In the genomic region with DNA sequence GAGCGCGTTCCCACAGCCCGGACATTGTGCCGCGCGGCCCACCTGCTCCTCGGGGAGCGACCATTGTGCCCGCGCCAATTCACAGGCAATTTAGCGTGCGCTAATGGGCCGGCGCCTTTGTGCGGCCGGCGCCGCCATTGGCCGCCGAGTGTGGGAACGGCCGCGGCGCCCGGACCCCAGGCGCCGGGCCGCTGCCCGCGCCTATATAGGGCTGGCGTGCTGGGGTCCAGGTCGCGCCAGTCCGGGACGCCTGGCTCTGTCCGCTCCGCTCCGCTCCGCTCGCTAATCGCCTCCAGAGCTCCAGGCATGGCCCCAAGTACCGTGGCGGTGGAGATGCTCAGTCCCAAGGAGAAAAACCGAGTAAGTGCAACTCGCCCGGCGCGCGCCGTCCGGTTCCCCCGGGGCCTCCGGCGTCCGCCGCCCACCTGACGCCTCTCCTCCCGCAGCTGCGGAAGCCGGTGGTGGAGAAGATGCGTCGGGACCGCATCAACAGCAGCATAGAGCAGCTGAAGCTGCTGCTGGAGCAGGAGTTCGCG, we compare ENCODE assay signal across 8 mouse cellular contexts. TPM values are rescaled to one million over a fixed set of nuclear protein-coding genes. Genes with fewer than 3 reads are reported as not detected.
A peak's percentile ranks its signal among the peaks of the same experiment; 100 is the strongest.
DNase-seq lines count a peak whose midpoint lies in the region; ATAC-seq lines count a peak whose summit lies in the region.

A gene (plus strand): TSS at position 234 of the 536 bp plus-strand sequence.

- ATAC-seq in hindbrain, embryonic 11.5 days (ENCODE audit: low FRiP score) = peak; percentile 80
- ATAC-seq in limb, embryonic 11.5 days (ENCODE audit: insufficient number of reproducible peaks, low FRiP score, low TSS enrichment, low read depth) = no peak

- H3K27me3 ChIP-seq in hindbrain, embryonic 11.5 days (ENCODE audit: control insufficient read depth, insufficient read depth, low read length) = peaks cover 15% of the 10 kb centered on the region
- peaks cover 58% of the 10 kb centered on the region for H3K27me3 ChIP-seq in limb, embryonic 11.5 days (ENCODE audit: control insufficient read depth, insufficient read depth, low read length)

- H3K36me3 ChIP-seq in hindbrain, embryonic 11.5 days (ENCODE audit: control insufficient read depth, insufficient read depth, low read length) = no peaks in the 10 kb centered on the region
- no peaks in the 10 kb centered on the region for H3K36me3 ChIP-seq in limb, embryonic 11.5 days (ENCODE audit: control insufficient read depth, insufficient read depth, low read length)

- peak within 1 kb of the TSS; percentile 79 for H3K4me2 ChIP-seq in hindbrain, embryonic 11.5 days (replicated peaks; ENCODE audit: low read depth, low read length)
- H3K4me2 ChIP-seq in limb, embryonic 11.5 days (ENCODE audit: low read depth, severe bottlenecking) = peak within 1 kb of the TSS; percentile 51

- H3K4me3 ChIP-seq in hindbrain, embryonic 11.5 days (ENCODE audit: low read depth, low read length) = peak within 1 kb of the TSS; percentile 84
- peak within 1 kb of the TSS; percentile 37 for H3K4me3 ChIP-seq in limb, embryonic 11.5 days (ENCODE audit: low read depth, low read length)

- H3K27ac ChIP-seq in hindbrain, embryonic 11.5 days (ENCODE audit: low read depth, low read length) = peak within 1 kb of the TSS; percentile 98
- no peak within 1 kb of the TSS for H3K27ac ChIP-seq in limb, embryonic 11.5 days (replicated peaks; ENCODE audit: low read depth, low read length)

- H3K9me3 ChIP-seq in hindbrain, embryonic 11.5 days (ENCODE audit: control insufficient read depth, low read length) = no peaks in the 10 kb centered on the region
- no peaks in the 10 kb centered on the region for H3K9me3 ChIP-seq in limb, embryonic 11.5 days (ENCODE audit: control insufficient read depth, low read length)

- peak within 1 kb of the TSS; percentile 97 for H3K9ac ChIP-seq in hindbrain, embryonic 11.5 days (ENCODE audit: low read depth, low read length)
- peak within 1 kb of the TSS; percentile 47; the same call in 1 of the 2 replicates for H3K9ac ChIP-seq in limb, embryonic 11.5 days (ENCODE audit: low read length)

- peaks cover 37% of the 10 kb centered on the region for H3K4me1 ChIP-seq in hindbrain, embryonic 11.5 days (replicated peaks; ENCODE audit: control insufficient read depth, insufficient read depth, low read length)
- H3K4me1 ChIP-seq in limb, embryonic 11.5 days (ENCODE audit: control insufficient read depth, insufficient read depth, low read length) = peaks cover 44% of the 10 kb centered on the region

- WGBS in hindbrain, embryonic 11.5 days = under 1% methylated on average over 58 of the region's 65 CpGs
- WGBS in limb, embryonic 11.5 days = 1% methylated on average over 65 of the region's 65 CpGs

- peak; percentile 31 for DNase-seq in adrenal gland, postnatal 14 days
- no peak for DNase-seq in adrenal gland, postnatal 4 days (ENCODE audit: low spot score in 2 of 2)
- peak; percentile 40 to 60 for DNase-seq in spleen, adult 18-20 months
- no peak for DNase-seq in spleen, adult 12 weeks (ENCODE audit: low spot score)
- peak; percentile 93 for DNase-seq in hindbrain, embryonic 11.5 days (ENCODE audit: low spot score)
- peak; percentile 61 for DNase-seq in limb, embryonic 11.5 days (ENCODE audit: low spot score)
- peak; percentile 96 for DNase-seq in retina, embryonic 14.5 days (ENCODE audit: low spot score)
- DNase-seq in ovary, postnatal 36 days (ENCODE audit: low spot score) = no peak

RNA-seq across cellular contexts. Expression of the gene that starts here (rescaled TPM):
- total RNA-seq in adrenal gland, postnatal 14 days (2021) = not detected in 2 replicates
- 1 to 10 TPM in 1 of 2 experiments, under 1 TPM in 1; 0.96 to 2.2 TPM for total RNA-seq in adrenal gland, postnatal 4 days (2021)
- polyA plus RNA-seq in hindbrain, embryonic 11.5 days (2014; fragmentation: Nextera tagmentation; extraction: Ambion mirVana) = 159 and 269 TPM in 2 replicates
- 0.49 and 0.60 TPM in 2 replicates for polyA plus RNA-seq in limb, embryonic 11.5 days (2014; fragmentation: Nextera tagmentation; extraction: Ambion mirVana)

Comparison
In these comparisons a context has a peak if more than half of its experiments do, and no peak if none do; other contexts are left out.
1. RNA of the gene that starts here (polyA plus RNA-seq): 159 to 269 TPM in hindbrain, embryonic 11.5 days; 0.49 to 0.60 TPM in limb, embryonic 11.5 days; every median in the first group is over 100 times any median in the second.
2. DNase-seq: peak in spleen, adult 18-20 months (2 of 2), hindbrain, embryonic 11.5 days (single experiment) and retina, embryonic 14.5 days (single experiment); none in adrenal gland, postnatal 4 days (0 of 2), spleen, adult 12 weeks (single experiment) and ovary, postnatal 36 days (single experiment).
3. Peak in DNase-seq in adrenal gland, postnatal 14 days; RNA of the gene not detected or under 1 TPM.
4. Peak in DNase-seq, H3K4me3 ChIP-seq, H3K9ac ChIP-seq and H3K4me2 ChIP-seq in limb, embryonic 11.5 days; RNA of the gene not detected or under 1 TPM.